13 mouse cellular contexts compared by ENCODE assay signal in the genomic region with DNA sequence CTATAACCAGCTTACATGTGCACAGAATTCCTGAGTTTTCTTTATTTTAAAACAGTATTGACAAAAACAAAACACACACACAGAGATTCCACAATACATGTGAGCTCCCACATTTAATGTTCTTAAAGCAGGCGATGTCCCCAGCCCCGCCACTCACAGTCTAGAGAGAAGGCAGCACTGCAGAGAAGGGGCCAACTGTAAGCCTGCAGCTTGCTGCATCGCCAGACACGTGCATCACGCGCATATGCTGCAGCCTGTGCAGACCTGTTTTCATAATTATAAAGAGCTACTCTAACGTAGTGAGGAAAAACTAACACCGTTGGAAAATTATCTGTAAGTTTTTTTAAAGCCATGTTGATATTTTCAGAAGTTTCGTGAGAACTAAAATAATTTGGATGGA. TPM values are rescaled to one million over a fixed set of nuclear protein-coding genes. Genes with fewer than 3 reads are reported as not detected.
DNase-seq lines count a peak whose midpoint lies in the region; ATAC-seq and TF ChIP-seq lines count a peak whose summit lies in the region.
"Had no signal": no experiment of that assay in that cellular context is flagged by ENCODE, and none has a peak within 500 bp of the region (broad histone marks: within the 10 kb centered on the region; RNA-seq: fewer than 3 reads in every experiment).

No protein-coding gene starts in this region.

- 71% methylated on average over 9 of the region's 9 CpGs for WGBS in embryonic facial prominence, embryonic 14.5 days
- 84% methylated on average over 9 of the region's 9 CpGs for WGBS in embryonic facial prominence, embryonic 10.5 days
- WGBS in intestine, postnatal 0 days, result 82% methylated on average over 9 of the region's 9 CpGs
- 74% methylated on average over 9 of the region's 9 CpGs for WGBS in intestine, embryonic 16.5 days

- no peak for TF ChIP-seq CTCF in intestine, postnatal 0 days (IDR thresholded peaks at IDR 0.05; ENCODE audit: low read depth)

- no peak for ATAC-seq in embryonic facial prominence, embryonic 14.5 days (ENCODE audit: low read depth)
- no peak for ATAC-seq in intestine, postnatal 0 days
- no peak for ATAC-seq in intestine, embryonic 16.5 days
- ATAC-seq: forebrain, embryonic 14.5 days had no signal

- DNase-seq in embryonic facial prominence, embryonic 14.5 days (ENCODE audit: low spot score), result peak; percentile 6
- no peak for DNase-seq in embryonic facial prominence, embryonic 10.5 days (ENCODE audit: low spot score)
- peak; percentile 29 for DNase-seq in thymus, postnatal 14 days
- no peak for DNase-seq in thymus, adult 18-20 months
- peak; percentile 43 for DNase-seq in thymus, postnatal 4 days
- no peak for DNase-seq in cerebellum, postnatal 36 days
- DNase-seq: cerebellum, adult 8-10 months; lung, postnatal 14 days had no signal

- no peak overlapping the region for H3K4me3 ChIP-seq in embryonic facial prominence, embryonic 14.5 days (ENCODE audit: low read depth, low read length)
- H3K4me3 ChIP-seq in embryonic facial prominence, embryonic 10.5 days, result no peak overlapping the region
- peak overlapping the region; percentile 26; the same call in 1 of the 2 replicates for H3K4me3 ChIP-seq in intestine, postnatal 0 days (ENCODE audit: low read depth, low read length)
- H3K4me3 ChIP-seq in intestine, embryonic 16.5 days (ENCODE audit: low read length), result no peak overlapping the region

- no peak overlapping the region for H3K4me2 ChIP-seq in embryonic facial prominence, embryonic 14.5 days (ENCODE audit: low read depth, low read length)
- peak overlapping the region; percentile 55; the same call in 1 of the 2 replicates for H3K4me2 ChIP-seq in intestine, postnatal 0 days (replicated peaks; ENCODE audit: low read depth)
- no peak overlapping the region; the same call in 1 of the 2 replicates for H3K4me2 ChIP-seq in intestine, embryonic 16.5 days (ENCODE audit: low read depth, low read length)
- H3K4me2 ChIP-seq: midbrain, embryonic 11.5 days had no signal

- H3K36me3 ChIP-seq in embryonic facial prominence, embryonic 14.5 days (ENCODE audit: control insufficient read depth, insufficient read depth, low read length), result peaks cover 6% of the 10 kb centered on the region; the same call in 1 of the 2 replicates
- H3K36me3 ChIP-seq in embryonic facial prominence, embryonic 10.5 days (replicated peaks), result peaks cover 37% of the 10 kb centered on the region
- H3K36me3 ChIP-seq in intestine, postnatal 0 days (ENCODE audit: control insufficient read depth, insufficient read depth), result no peaks in the 10 kb centered on the region
- H3K36me3 ChIP-seq in intestine, embryonic 16.5 days (ENCODE audit: control insufficient read depth, insufficient read depth, low read length), result peaks cover 6% of the 10 kb centered on the region

- H3K9me3 ChIP-seq in embryonic facial prominence, embryonic 14.5 days (ENCODE audit: control insufficient read depth, low read length), result no peaks in the 10 kb centered on the region
- H3K9me3 ChIP-seq in embryonic facial prominence, embryonic 10.5 days, result no peaks in the 10 kb centered on the region
- no peaks in the 10 kb centered on the region for H3K9me3 ChIP-seq in intestine, postnatal 0 days (ENCODE audit: control insufficient read depth)
- H3K9me3 ChIP-seq in intestine, embryonic 16.5 days (ENCODE audit: control insufficient read depth, low read length), result no peaks in the 10 kb centered on the region
- H3K9me3 ChIP-seq: G1E had no signal

- 0 out of 2 replicates have a peak overlapping the region, but pooled peaks have one; percentile 25 for H3K9ac ChIP-seq in embryonic facial prominence, embryonic 14.5 days (ENCODE audit: low read depth, low read length)
- no peak overlapping the region for H3K9ac ChIP-seq in intestine, postnatal 0 days (ENCODE audit: low read depth, low read length)
- H3K9ac ChIP-seq in intestine, embryonic 16.5 days (ENCODE audit: low read depth, low read length), result no peak overlapping the region

- peaks cover 4% of the 10 kb centered on the region for H3K4me1 ChIP-seq in embryonic facial prominence, embryonic 14.5 days (ENCODE audit: control insufficient read depth, insufficient read depth, low read length)
- H3K4me1 ChIP-seq in embryonic facial prominence, embryonic 10.5 days, result peaks cover 6% of the 10 kb centered on the region
- no peaks in the 10 kb centered on the region for H3K4me1 ChIP-seq in intestine, postnatal 0 days (replicated peaks; ENCODE audit: control insufficient read depth, insufficient read depth, low read length)
- 0 out of 2 replicates have a peak, but pooled peaks cover 4% of the 10 kb centered on the region for H3K4me1 ChIP-seq in intestine, embryonic 16.5 days (ENCODE audit: control insufficient read depth, insufficient read depth, low read length)

- no peaks in the 10 kb centered on the region for H3K27me3 ChIP-seq in embryonic facial prominence, embryonic 14.5 days (replicated peaks; ENCODE audit: control insufficient read depth, insufficient read depth, low read length)
- H3K27me3 ChIP-seq in embryonic facial prominence, embryonic 10.5 days (replicated peaks; ENCODE audit: low read depth, poor library complexity, severe bottlenecking), result no peaks in the 10 kb centered on the region
- H3K27me3 ChIP-seq in intestine, postnatal 0 days (replicated peaks; ENCODE audit: control insufficient read depth, insufficient read depth, low read length), result no peaks in the 10 kb centered on the region
- H3K27me3 ChIP-seq in intestine, embryonic 16.5 days (replicated peaks; ENCODE audit: control insufficient read depth, insufficient read depth, low read length), result no peaks in the 10 kb centered on the region

- H3K27ac ChIP-seq in embryonic facial prominence, embryonic 14.5 days (replicated peaks; ENCODE audit: low read depth, low read length), result no peak overlapping the region
- no peak overlapping the region for H3K27ac ChIP-seq in embryonic facial prominence, embryonic 10.5 days (replicated peaks)
- H3K27ac ChIP-seq in intestine, postnatal 0 days (ENCODE audit: low read depth, low read length), result no peak overlapping the region
- H3K27ac ChIP-seq in intestine, embryonic 16.5 days (ENCODE audit: low read length), result no peak overlapping the region

RNA-seq across cellular contexts. Expression of a gene that starts 27.5 kb away (rescaled TPM):
- 2.4 and 2.8 TPM in 2 replicates for polyA plus RNA-seq in embryonic facial prominence, embryonic 14.5 days (2014; fragmentation: Nextera tagmentation; extraction: Ambion mirVana)
- polyA plus RNA-seq in embryonic facial prominence, embryonic 10.5 days (2016; fragmentation: Nextera tagmentation; extraction: Ambion mirVana), result 4.8 and 5.0 TPM in 2 replicates
- polyA plus RNA-seq in intestine, postnatal 0 days (2015; fragmentation: Nextera tagmentation; extraction: Ambion mirVana), result 2.1 and 2.3 TPM in 2 replicates
- 2.6 and 3.1 TPM in 2 replicates for polyA plus RNA-seq in intestine, embryonic 16.5 days (2015; fragmentation: Nextera tagmentation; extraction: Ambion mirVana)

RNA-seq across cellular contexts. Expression of a gene that starts 28.1 kb away (rescaled TPM):
- polyA plus RNA-seq in embryonic facial prominence, embryonic 14.5 days (2014; fragmentation: Nextera tagmentation; extraction: Ambion mirVana), result 37.1 and 40.6 TPM in 2 replicates
- 63.1 and 63.4 TPM in 2 replicates for polyA plus RNA-seq in embryonic facial prominence, embryonic 10.5 days (2016; fragmentation: Nextera tagmentation; extraction: Ambion mirVana)
- 15.0 and 15.6 TPM in 2 replicates for polyA plus RNA-seq in intestine, postnatal 0 days (2015; fragmentation: Nextera tagmentation; extraction: Ambion mirVana)
- polyA plus RNA-seq in intestine, embryonic 16.5 days (2015; fragmentation: Nextera tagmentation; extraction: Ambion mirVana), result 28.9 and 31.2 TPM in 2 replicates

RNA-seq across cellular contexts. Expression of a gene that starts 28.3 kb away (rescaled TPM):
- 0.25 and 0.46 TPM in 2 replicates for polyA plus RNA-seq in embryonic facial prominence, embryonic 14.5 days (2014; fragmentation: Nextera tagmentation; extraction: Ambion mirVana)
- 0.09 and 0.28 TPM in 2 replicates for polyA plus RNA-seq in embryonic facial prominence, embryonic 10.5 days (2016; fragmentation: Nextera tagmentation; extraction: Ambion mirVana)
- polyA plus RNA-seq in intestine, postnatal 0 days (2015; fragmentation: Nextera tagmentation; extraction: Ambion mirVana), result 0.07 and 0.08 TPM in 2 replicates
- 0.09 and 0.15 TPM in 2 replicates for polyA plus RNA-seq in intestine, embryonic 16.5 days (2015; fragmentation: Nextera tagmentation; extraction: Ambion mirVana)
- polyA plus RNA-seq: G1E had no signal

Comparison
In these comparisons a context has a peak if more than half of its experiments do, and no peak if none do; other contexts are left out.
1. DNase-seq: peak in embryonic facial prominence, embryonic 14.5 days (single experiment), thymus, postnatal 14 days (single experiment) and thymus, postnatal 4 days (single experiment); none in embryonic facial prominence, embryonic 10.5 days (single experiment), thymus, adult 18-20 months (0 of 2) and cerebellum, postnatal 36 days (0 of 2).